In genomic region chr2:157471292-157471691, GRCm38 (mm10) we compare ENCODE assay signal across 9 mouse cellular contexts. TPM values are rescaled to one million over a fixed set of nuclear protein-coding genes. Genes with fewer than 3 reads are reported as not detected.
DNase-seq lines count a peak whose midpoint lies in the region; ATAC-seq lines count a peak whose summit lies in the region.
"Had no signal": no experiment of that assay in that cellular context is flagged by ENCODE, and none has a peak within 500 bp of the region (broad histone marks: within the 10 kb centered on the region; RNA-seq: fewer than 3 reads in every experiment).

No protein-coding gene starts in this region.

- peak overlapping the region; percentile 92 for H3K27ac ChIP-seq in forebrain, embryonic 10.5 days
- no peak overlapping the region for H3K27ac ChIP-seq in forebrain, embryonic 11.5 days (ENCODE audit: low read depth, low read length)
- H3K27ac ChIP-seq in midbrain, embryonic 12.5 days (replicated peaks) = peak overlapping the region; percentile 97; the same call in 1 of the 2 replicates
- H3K27ac ChIP-seq in midbrain, embryonic 11.5 days (ENCODE audit: low read depth, low read length) = no peak overlapping the region
- peak overlapping the region; percentile 92 for H3K27ac ChIP-seq in limb, embryonic 10.5 days
- H3K27ac ChIP-seq in stomach, embryonic 15.5 days = peak overlapping the region; percentile 78
- H3K27ac ChIP-seq: kidney, postnatal 0 days had no signal

- H3K4me3 ChIP-seq in forebrain, embryonic 10.5 days = no peak overlapping the region
- H3K4me3 ChIP-seq in forebrain, embryonic 11.5 days (ENCODE audit: low read depth, low read length) = no peak overlapping the region
- no peak overlapping the region for H3K4me3 ChIP-seq in midbrain, embryonic 12.5 days
- no peak overlapping the region for H3K4me3 ChIP-seq in midbrain, embryonic 11.5 days (ENCODE audit: low read depth, low read length)
- no peak overlapping the region for H3K4me3 ChIP-seq in limb, embryonic 10.5 days
- H3K4me3 ChIP-seq in stomach, embryonic 15.5 days (replicated peaks) = no peak overlapping the region

- no peak for DNase-seq in forebrain, embryonic 10.5 days (ENCODE audit: extremely low spot score, low spot score)
- no peak for DNase-seq in forebrain, embryonic 11.5 days (ENCODE audit: low spot score)
- DNase-seq in midbrain, embryonic 11.5 days (ENCODE audit: low spot score, missing footprints) = no peak
- DNase-seq in limb, embryonic 10.5 days (ENCODE audit: low spot score) = no peak
- no peak for DNase-seq in thymus, postnatal 4 days
- no peak for DNase-seq in retina, postnatal 1 day

- peaks cover 91% of the 10 kb centered on the region for H3K4me1 ChIP-seq in forebrain, embryonic 10.5 days
- H3K4me1 ChIP-seq in forebrain, embryonic 11.5 days (replicated peaks; ENCODE audit: control insufficient read depth, insufficient read depth, low read length) = peaks cover 47% of the 10 kb centered on the region
- peaks cover 67% of the 10 kb centered on the region for H3K4me1 ChIP-seq in midbrain, embryonic 12.5 days
- peaks cover 50% of the 10 kb centered on the region for H3K4me1 ChIP-seq in midbrain, embryonic 11.5 days (ENCODE audit: control insufficient read depth, insufficient read depth, low read length)
- peaks cover 89% of the 10 kb centered on the region for H3K4me1 ChIP-seq in limb, embryonic 10.5 days
- H3K4me1 ChIP-seq in stomach, embryonic 15.5 days = peaks cover 35% of the 10 kb centered on the region

- no peaks in the 10 kb centered on the region for H3K9me3 ChIP-seq in forebrain, embryonic 10.5 days
- no peaks in the 10 kb centered on the region for H3K9me3 ChIP-seq in forebrain, embryonic 11.5 days (ENCODE audit: control insufficient read depth, low read length)
- no peaks in the 10 kb centered on the region for H3K9me3 ChIP-seq in midbrain, embryonic 12.5 days
- no peaks in the 10 kb centered on the region for H3K9me3 ChIP-seq in midbrain, embryonic 11.5 days (ENCODE audit: control insufficient read depth, low read length)
- no peaks in the 10 kb centered on the region for H3K9me3 ChIP-seq in limb, embryonic 10.5 days (replicated peaks)
- H3K9me3 ChIP-seq in stomach, embryonic 15.5 days = no peaks in the 10 kb centered on the region

- no peak overlapping the region for H3K4me2 ChIP-seq in forebrain, embryonic 11.5 days (ENCODE audit: low read depth, low read length, severe bottlenecking)
- no peak overlapping the region for H3K4me2 ChIP-seq in midbrain, embryonic 12.5 days (replicated peaks)
- H3K4me2 ChIP-seq in midbrain, embryonic 11.5 days = no peak overlapping the region
- H3K4me2 ChIP-seq in stomach, embryonic 15.5 days = no peak overlapping the region

- H3K36me3 ChIP-seq in forebrain, embryonic 10.5 days (replicated peaks) = peaks cover 61% of the 10 kb centered on the region
- peaks cover 9% of the 10 kb centered on the region; the same call in 1 of the 2 replicates for H3K36me3 ChIP-seq in forebrain, embryonic 11.5 days (ENCODE audit: control insufficient read depth, insufficient read depth, low read length)
- H3K36me3 ChIP-seq in midbrain, embryonic 12.5 days = peaks cover 48% of the 10 kb centered on the region
- H3K36me3 ChIP-seq in midbrain, embryonic 11.5 days (ENCODE audit: control insufficient read depth, insufficient read depth, low read length) = peaks cover 20% of the 10 kb centered on the region
- peaks cover 58% of the 10 kb centered on the region for H3K36me3 ChIP-seq in limb, embryonic 10.5 days
- H3K36me3 ChIP-seq in stomach, embryonic 15.5 days = peaks cover 32% of the 10 kb centered on the region

- no peaks in the 10 kb centered on the region for H3K27me3 ChIP-seq in forebrain, embryonic 10.5 days (ENCODE audit: poor library complexity, severe bottlenecking)
- no peaks in the 10 kb centered on the region for H3K27me3 ChIP-seq in forebrain, embryonic 11.5 days (ENCODE audit: control insufficient read depth, insufficient read depth, low read length)
- H3K27me3 ChIP-seq in midbrain, embryonic 12.5 days = no peaks in the 10 kb centered on the region
- H3K27me3 ChIP-seq in midbrain, embryonic 11.5 days (ENCODE audit: control insufficient read depth, insufficient read depth, low read length) = no peaks in the 10 kb centered on the region
- no peaks in the 10 kb centered on the region for H3K27me3 ChIP-seq in limb, embryonic 10.5 days (ENCODE audit: low read depth, poor library complexity, severe bottlenecking)
- no peaks in the 10 kb centered on the region for H3K27me3 ChIP-seq in stomach, embryonic 15.5 days (replicated peaks)

- WGBS in forebrain, embryonic 10.5 days = 81% methylated on average over 7 of the region's 7 CpGs
- WGBS in forebrain, embryonic 11.5 days = 84% methylated on average over 7 of the region's 7 CpGs
- WGBS in midbrain, embryonic 12.5 days = 86% methylated on average over 7 of the region's 7 CpGs
- WGBS in midbrain, embryonic 11.5 days = 87% methylated on average over 7 of the region's 7 CpGs
- WGBS in limb, embryonic 10.5 days = 66% methylated on average over 7 of the region's 7 CpGs
- WGBS in stomach, embryonic 15.5 days = 69% methylated on average over 7 of the region's 7 CpGs

- no peak overlapping the region for H3K9ac ChIP-seq in forebrain, embryonic 11.5 days (ENCODE audit: low read length)
- no peak overlapping the region; the same call in 1 of the 2 replicates for H3K9ac ChIP-seq in midbrain, embryonic 12.5 days (replicated peaks)
- no peak overlapping the region for H3K9ac ChIP-seq in midbrain, embryonic 11.5 days (ENCODE audit: low read length)
- H3K9ac ChIP-seq in stomach, embryonic 15.5 days = no peak overlapping the region

- ATAC-seq in forebrain, embryonic 11.5 days (replicated peaks; ENCODE audit: low FRiP score) = no peak
- ATAC-seq in midbrain, embryonic 12.5 days (ENCODE audit: low FRiP score, low read depth) = no peak
- ATAC-seq in midbrain, embryonic 11.5 days (ENCODE audit: low FRiP score) = no peak
- no peak for ATAC-seq in stomach, embryonic 15.5 days (ENCODE audit: insufficient read depth, low FRiP score, low read depth)

RNA-seq across cellular contexts. Expression of gene Src, which starts 53.0 kb away (rescaled TPM):
- polyA plus RNA-seq in forebrain, embryonic 10.5 days (2016; fragmentation: Nextera tagmentation; extraction: Ambion mirVana) = 19.2 and 19.6 TPM in 2 replicates
- 20.3 and 23.2 TPM in 2 replicates for polyA plus RNA-seq in forebrain, embryonic 11.5 days (2014; fragmentation: Nextera tagmentation; extraction: Ambion mirVana)
- polyA plus RNA-seq in midbrain, embryonic 12.5 days (2016; fragmentation: Nextera tagmentation; extraction: Ambion mirVana) = 33.5 and 36.6 TPM in 2 replicates
- 11.2 and 14.0 TPM in 2 replicates for polyA plus RNA-seq in midbrain, embryonic 11.5 days (2014; fragmentation: Nextera tagmentation; extraction: Ambion mirVana)
- 21.7 and 26.2 TPM in 2 replicates for polyA plus RNA-seq in limb, embryonic 10.5 days (2016; fragmentation: Nextera tagmentation; extraction: Ambion mirVana)
- polyA plus RNA-seq in stomach, embryonic 15.5 days (2015; fragmentation: Nextera tagmentation; extraction: Ambion mirVana) = 18.2 and 18.4 TPM in 2 replicates

Comparison
In these comparisons a context has a peak if more than half of its experiments do, and no peak if none do; other contexts are left out.
1. H3K27ac ChIP-seq: peak in forebrain, embryonic 10.5 days (single experiment), midbrain, embryonic 12.5 days (single experiment), limb, embryonic 10.5 days (single experiment) and stomach, embryonic 15.5 days (single experiment); none in forebrain, embryonic 11.5 days (single experiment) and midbrain, embryonic 11.5 days (single experiment).